Mouse (Mus musculus): ENCODE measurements at regions not wholly inside any gene's neighbourhood (a gene's known extent, or its start where the extent isn't known, plus 50 kb on each side); places are given as distances from the start of the nearest gene placed in this dataset.
A peak's percentile ranks its signal among the peaks of the same experiment; 100 is the strongest.
"Not testable (repeated sequence)": the region's sequence is repeated elsewhere in the genome, so short reads cannot be mapped to it uniquely, and the experiment has no call there.

DNA sequence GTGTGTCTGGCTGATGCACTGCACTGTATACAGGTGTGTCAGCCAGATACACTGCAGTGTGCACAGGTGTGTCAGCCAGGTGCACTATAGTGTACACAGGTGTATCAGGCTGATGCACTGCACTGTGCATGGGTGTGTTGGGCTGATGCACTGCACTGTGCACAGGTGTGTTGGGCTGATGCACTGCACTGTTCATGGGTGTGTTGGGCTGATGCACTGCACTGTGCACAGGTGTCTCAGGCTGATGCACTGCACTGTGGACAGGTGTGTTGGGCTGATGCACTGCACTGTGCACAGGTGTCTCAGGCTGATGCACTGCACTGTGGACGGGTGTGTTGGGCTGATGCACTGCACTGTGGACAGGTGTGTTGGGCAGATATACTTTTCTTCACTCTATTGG lies 181.2 kb downstream of the 1810013L24Rik start:
- intact Hi-C loops (cut with DNase I), result no loop called here
- DNase-seq, result no peak

GRCm38 (mm10) chr16:9011691-9012090 lies 181.8 kb downstream of the 1810013L24Rik start:
- intact Hi-C loops (cut with DNase I), result no loop called here
- DNase-seq, result no peak

- intact Hi-C loops (cut with DNase I), result no loop called here
- no peak for DNase-seq
Observed at GRCm38 (mm10) chr16:9016040-9016761, 186.3 kb downstream of the 1810013L24Rik start.

- no peak for DNase-seq
- intact Hi-C loops (cut with DNase I), result no loop called here
Observed at GRCm38 (mm10) chr16:9016762-9017086, 186.8 kb downstream of the 1810013L24Rik start.

DNA sequence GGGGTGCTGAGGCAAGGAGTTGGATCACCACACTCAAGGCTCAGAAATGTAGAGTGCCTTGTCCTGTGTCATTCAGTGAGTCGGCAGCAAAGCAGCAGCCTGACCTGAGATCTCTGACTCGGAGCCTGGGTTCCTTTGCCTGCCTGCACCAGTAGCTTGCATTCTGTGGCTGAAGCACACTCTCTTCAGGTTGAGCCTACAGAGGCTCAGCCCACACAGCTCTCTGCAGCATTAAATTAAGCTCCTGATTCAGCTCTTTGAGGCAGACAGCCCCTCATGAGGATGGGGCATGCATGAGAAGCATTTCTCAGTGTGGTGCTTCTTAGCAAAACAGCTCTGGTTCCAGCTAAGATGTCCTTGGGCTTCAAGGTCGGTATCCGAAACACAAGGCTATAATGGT lies 200.8 kb downstream of the 1810013L24Rik start:
- no peak for DNase-seq

DNA sequence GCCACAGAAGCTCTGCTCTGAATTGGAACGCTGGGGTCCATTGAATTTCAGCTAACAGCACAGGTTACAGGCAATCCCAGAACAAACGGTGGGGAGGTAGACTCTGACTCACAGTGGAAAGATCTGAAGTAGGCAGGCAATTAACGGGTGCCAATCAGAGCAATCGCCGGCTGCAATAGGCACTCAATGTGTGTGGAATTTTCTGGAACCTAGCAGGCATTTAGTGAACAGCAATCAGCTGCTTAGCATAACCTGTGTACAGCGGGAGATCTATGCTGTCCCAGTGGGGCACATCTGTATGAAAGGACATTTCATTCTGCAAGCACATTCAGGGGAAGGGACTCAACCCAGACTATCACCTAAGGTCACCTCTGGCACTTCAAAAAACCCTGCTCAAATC lies 213.4 kb downstream of the 1810013L24Rik start:
- intact Hi-C loops (cut with DNase I), result no loop called here
- no peak for DNase-seq

More for the DNA sequence above, 200.8 kb downstream of the 1810013L24Rik start:
- intact Hi-C loops (cut with DNase I), result no loop called here

DNA sequence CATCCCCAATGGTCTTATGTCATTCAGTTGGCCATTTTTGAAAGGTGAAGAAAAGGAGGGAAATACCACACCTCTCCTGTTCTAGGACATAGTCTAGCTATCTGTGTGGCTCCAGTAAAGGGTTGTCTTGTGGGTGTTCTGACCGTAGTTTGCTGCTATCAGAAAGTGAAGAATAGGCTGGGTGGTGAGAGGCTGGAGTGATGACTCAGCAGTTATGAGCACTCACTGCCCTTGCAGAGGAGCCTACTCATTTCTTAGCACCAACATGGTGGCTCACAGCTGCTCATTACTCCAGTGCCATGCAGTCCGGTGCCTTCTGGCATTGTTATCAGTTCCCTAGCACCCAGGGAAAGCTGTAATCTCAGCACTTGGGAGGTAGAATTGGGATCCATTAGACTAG lies 217.0 kb downstream of the 1810013L24Rik start:
- intact Hi-C loops (cut with DNase I), result no loop called here
- no peak for DNase-seq

GRCm38 (mm10) chr16:9054415-9054814 lies 224.5 kb downstream of the 1810013L24Rik start:
- intact Hi-C loops (cut with DNase I), result no loop called here
- DNase-seq, result no peak

DNA sequence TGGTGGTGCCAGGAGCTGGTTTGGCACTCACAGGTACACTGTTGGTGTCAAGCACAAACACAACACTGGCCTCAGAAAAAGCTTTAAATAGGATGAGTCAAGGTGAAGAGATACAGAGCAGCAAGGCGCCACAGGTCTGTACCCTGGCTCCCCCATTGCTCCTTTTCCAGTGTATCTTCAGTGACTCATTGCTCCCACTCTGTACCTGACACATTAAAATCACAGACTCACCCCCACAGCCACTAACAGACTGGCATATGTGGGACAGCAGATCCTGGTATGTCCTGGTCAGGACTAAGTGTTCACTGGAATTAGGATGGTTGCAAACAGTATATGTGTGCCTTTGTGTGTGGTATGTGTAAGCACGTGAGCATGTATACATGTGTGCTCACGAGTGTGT lies 226.5 kb downstream of the 1810013L24Rik start:
- intact Hi-C loops (cut with DNase I), result no loop called here
- DNase-seq, result no peak

DNA sequence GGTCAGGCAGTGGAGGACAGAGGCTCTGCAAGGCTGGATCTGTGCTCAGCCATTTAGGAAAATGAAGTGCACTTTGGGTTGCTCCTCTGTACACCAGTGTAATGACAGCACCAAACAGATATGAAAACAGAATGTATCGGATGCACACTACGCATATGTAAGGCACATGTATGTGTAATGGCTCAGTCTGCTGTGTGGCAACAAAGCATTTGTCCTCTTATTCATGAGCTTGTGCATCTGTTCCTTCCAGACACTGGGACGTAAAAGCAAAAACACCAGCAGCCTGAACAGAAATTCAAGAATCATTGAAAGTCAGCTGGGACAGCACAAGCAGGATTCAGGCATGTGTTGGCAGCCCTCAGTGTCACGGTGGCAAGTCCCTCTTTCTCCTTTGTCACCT lies 241.6 kb downstream of the 1810013L24Rik start:
- no peak for DNase-seq
- intact Hi-C loops (cut with DNase I), result no loop called here

DNA sequence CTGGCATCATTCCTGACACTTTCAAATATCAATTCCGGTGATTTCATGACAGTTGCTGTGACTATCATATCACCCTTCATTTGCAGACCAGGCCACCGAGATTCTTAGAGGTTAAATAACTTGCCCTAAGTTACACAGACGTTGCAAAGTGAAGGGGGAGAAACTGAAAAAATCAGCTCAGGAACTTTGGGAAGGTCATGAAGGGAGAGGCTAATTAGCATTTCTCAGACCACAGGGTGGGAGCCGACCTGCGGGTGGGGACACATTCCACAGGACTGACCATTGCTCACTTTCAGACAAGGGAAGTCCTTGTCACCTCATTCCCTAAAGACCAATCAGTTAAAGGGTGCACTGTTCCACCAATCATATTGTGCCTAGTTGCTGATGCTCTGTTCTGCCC lies 242.1 kb downstream of the 1810013L24Rik start:
- DNase-seq; intact Hi-C loops (cut with DNase I): not testable (repeated sequence)

DNA sequence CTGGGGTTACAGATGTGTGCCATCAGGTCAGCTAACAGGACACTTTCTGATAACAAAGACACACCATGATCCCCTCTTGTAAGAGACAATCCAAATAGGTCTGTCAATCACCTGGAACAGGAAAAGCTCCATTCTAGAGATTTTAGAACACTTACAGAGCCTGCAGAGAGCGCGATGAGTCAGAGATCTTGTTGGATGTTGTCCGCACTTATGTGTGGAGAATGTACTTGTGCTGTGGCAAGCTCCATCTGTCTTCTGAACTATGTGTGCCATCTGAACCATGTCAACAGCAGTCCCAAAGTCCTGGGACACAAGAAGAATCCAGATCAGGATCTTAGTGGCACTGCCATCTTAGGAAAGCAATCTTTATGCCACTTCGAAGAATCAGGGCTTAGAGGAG lies 244.4 kb downstream of the 1810013L24Rik start:
- DNase-seq, result no peak
- intact Hi-C loops (cut with DNase I), result no loop called here

GRCm38 (mm10) chr16:9077451-9077850 lies 247.6 kb downstream of the 1810013L24Rik start:
- no peak for DNase-seq
- intact Hi-C loops (cut with DNase I), result no loop called here

- intact Hi-C loops (cut with DNase I), result no loop called here
- no peak for DNase-seq
Observed at GRCm38 (mm10) chr16:9078405-9078942, 248.6 kb downstream of the 1810013L24Rik start.

DNA sequence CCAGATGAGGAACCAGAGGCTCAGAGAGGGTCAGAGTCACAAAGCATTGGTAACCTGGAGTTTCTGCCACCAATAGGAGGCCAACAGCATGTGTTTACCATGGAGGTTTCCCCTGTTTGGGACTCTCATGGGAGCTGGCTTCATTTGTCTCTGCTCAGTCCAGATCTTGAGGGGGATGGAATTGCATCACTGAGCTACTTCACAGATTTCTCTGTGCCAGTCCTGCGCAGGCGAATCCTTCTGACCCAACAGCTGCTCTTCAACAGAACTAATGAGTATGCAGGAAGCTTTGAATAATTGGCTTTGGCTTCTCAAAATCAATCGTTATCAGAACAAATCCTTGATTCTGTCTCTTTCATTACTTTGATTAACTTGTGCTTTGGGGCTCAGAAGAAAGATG lies 253.1 kb downstream of the 1810013L24Rik start:
- intact Hi-C loops (cut with DNase I), result no loop called here
- no peak for DNase-seq

- intact Hi-C loops (cut with DNase I), result no loop called here
- DNase-seq, result no peak
Observed at GRCm38 (mm10) chr16:9083740-9084139, 253.8 kb downstream of the 1810013L24Rik start.

GRCm38 (mm10) chr16:9084581-9084980 lies 254.7 kb downstream of the 1810013L24Rik start:
- intact Hi-C loops (cut with DNase I), result no loop called here
- DNase-seq, result no peak

GRCm38 (mm10) chr16:9085133-9085532 lies 255.2 kb downstream of the 1810013L24Rik start:
- intact Hi-C loops (cut with DNase I), result no loop called here
- DNase-seq, result no peak

- intact Hi-C loops (cut with DNase I), result no loop called here
- no peak for DNase-seq
Observed at GRCm38 (mm10) chr16:9085977-9086376, 256.1 kb downstream of the 1810013L24Rik start.

DNA sequence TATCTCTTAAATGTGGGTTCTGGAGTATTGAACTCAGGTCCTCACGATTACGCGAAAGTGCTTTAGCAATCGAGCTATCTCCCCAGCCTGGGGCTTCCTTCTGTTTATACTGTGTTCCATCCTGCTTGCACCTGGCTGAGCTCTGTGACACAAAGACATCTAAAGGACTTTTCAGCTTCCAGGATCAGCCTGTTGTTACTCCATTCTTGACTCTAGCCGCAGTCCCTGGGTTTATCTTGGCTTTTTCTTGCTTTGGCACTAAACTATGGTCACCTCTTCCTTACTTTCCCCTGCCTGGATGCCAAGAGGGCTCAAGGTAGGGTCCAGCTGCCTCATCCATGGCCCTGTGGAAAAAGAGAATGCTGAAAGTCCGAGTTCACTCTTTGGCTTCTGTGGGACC lies 261.9 kb downstream of the 1810013L24Rik start:
- no peak for DNase-seq
- intact Hi-C loops (cut with DNase I), result no loop called here

GRCm38 (mm10) chr16:9092191-9092848 lies 262.4 kb downstream of the 1810013L24Rik start:
- intact Hi-C loops (cut with DNase I), result no loop called here
- DNase-seq, result peak; percentile 7 to 10

- intact Hi-C loops (cut with DNase I), result no loop called here
Observed at GRCm38 (mm10) chr16:9093593-9093992, 263.7 kb downstream of the 1810013L24Rik start.

More at GRCm38 (mm10) chr16:9093593-9093992, 263.7 kb downstream of the 1810013L24Rik start:
- no peak for DNase-seq

Data from heart, postnatal 36 days (tissue).